Mouse (Mus musculus) neural tube, embryonic 14.5 days (tissue): ENCODE data around the gene Pde11a. TPM values are rescaled to one million over a fixed set of nuclear protein-coding genes. Genes with fewer than 3 reads are reported as not detected.

Experiments used
- ATAC-seq: fragments of 200-750 bp; cut with Nextera tagmentation; 2 replicates; pipeline ENCODE4 v1.8.0; 2017; ENCODE audit warnings: low read depth, mild to moderate bottlenecking, moderate TSS enrichment, moderate library complexity
- H3K27ac ChIP-seq: fragments of 300-500 bp; sonication (generic); 2 replicates; pipeline ENCODE4 v1.5.1; 2014; ENCODE audit warnings: low read depth, mild to moderate bottlenecking, control low read depth, low read length, moderate library complexity, mixed read lengths
- H3K27me3 ChIP-seq: fragments of 300-500 bp; sonication (generic); 2 replicates; pipeline ENCODE4 v1.6.1; 2014; ENCODE audit warnings: low read length; ENCODE audit not compliant: control insufficient read depth, insufficient read depth
- H3K36me3 ChIP-seq: fragments of 300-500 bp; sonication (generic); 2 replicates; pipeline ENCODE4 v1.6.1; 2014; ENCODE audit warnings: low read length, mixed read lengths; ENCODE audit not compliant: control insufficient read depth, insufficient read depth
- H3K4me1 ChIP-seq: fragments of 300-500 bp; sonication (generic); 2 replicates; pipeline ENCODE4 v1.6.1; 2014; ENCODE audit warnings: low read length; ENCODE audit not compliant: control insufficient read depth, insufficient read depth
- H3K4me2 ChIP-seq: fragments of 300-500 bp; sonication (generic); 2 replicates; pipeline ENCODE4 v1.6.1; 2014; ENCODE audit warnings: mild to moderate bottlenecking, low read depth, low read length, control low read depth
- H3K4me3 ChIP-seq: fragments of 300-500 bp; sonication (generic); 2 replicates; pipeline ENCODE4 v1.5.1; 2014; ENCODE audit warnings: low read depth, low read length, control low read depth, mixed read lengths
- H3K9ac ChIP-seq: fragments of 300-500 bp; sonication (generic); replicated peaks from 2 replicates; pipeline ENCODE4 v1.6.1; 2014; ENCODE audit warnings: low read depth, mild to moderate bottlenecking, control low read depth, low read length, mixed read lengths
- H3K9me3 ChIP-seq: fragments of 300-500 bp; sonication (generic); 2 replicates; pipeline ENCODE4 v1.6.1; 2016; ENCODE audit warnings: low read length; ENCODE audit not compliant: control insufficient read depth
- WGBS: fragments of 180-500 bp; shearing (Covaris S2); extraction: QIAGEN DNeasy Blood & Tissue Kit; methylation state at CpG from one replicate; pipeline ENCODE4 v1.1.7; 2014; 5-methylcytosine and 5-hydroxymethylcytosine counted together
- polyA plus RNA-seq: library from polyadenylated mRNA; unstranded; fragments of >200 nt; fragmentation: Nextera tagmentation; extraction: Ambion mirVana; gene quantifications from 2 replicates; pipeline ENCODE4 v1.2.1, GENCODE M21; 2014

Gene Pde11a
- 3.3 and 4.5 TPM in 2 replicates for polyA plus RNA-seq

DNA sequence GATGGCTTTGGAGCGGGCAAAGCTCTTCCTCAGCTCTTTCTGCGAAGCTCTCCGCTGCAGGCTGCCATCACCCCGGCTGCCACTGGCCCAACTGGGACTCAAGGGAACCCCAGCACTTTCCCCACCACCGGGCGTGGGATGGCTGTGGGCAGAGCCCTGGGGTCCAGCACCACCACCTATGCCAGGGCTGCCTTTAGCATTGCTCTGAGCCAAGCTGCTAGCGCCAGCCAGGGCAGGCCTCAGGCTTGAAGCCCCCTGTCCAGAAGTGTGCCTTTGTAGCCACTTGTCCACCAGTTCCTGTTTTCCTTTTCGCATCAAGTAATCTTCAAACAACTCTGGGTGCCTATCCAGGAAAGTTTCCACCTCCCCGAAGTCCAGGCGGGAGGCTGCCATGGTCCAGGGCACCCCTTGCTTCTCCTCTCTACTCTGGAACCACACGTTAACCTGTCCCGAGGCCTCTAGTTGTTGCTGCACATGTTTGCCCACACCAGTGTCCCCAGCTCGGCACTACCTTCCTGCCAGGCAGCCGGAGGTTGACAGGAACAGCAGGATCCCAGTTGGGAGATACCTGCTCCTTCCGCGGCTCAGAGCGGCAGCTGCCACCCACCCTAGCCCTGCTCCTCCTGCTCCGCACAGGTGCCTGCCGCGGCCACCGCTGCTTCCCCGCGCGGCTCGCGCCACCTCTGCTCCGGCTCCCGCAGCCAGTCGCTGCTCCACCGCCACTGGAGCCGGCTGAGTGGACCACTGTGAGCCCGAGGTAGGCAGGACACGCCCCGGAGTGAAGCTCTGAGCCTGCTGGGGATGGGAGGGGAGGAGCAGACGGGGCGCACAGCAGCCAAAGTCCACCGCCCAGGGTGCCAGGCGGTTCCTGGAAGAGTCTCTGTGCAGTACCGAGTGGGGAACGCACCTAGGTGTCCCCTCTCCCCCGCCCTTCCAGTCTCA lies at the start of gene Pde11a:
TSS of gene Pde11a (minus strand) at position 560 of the 942 bp plus-strand sequence.
- Histone ChIP-seq H3K4me1 (peaks cover 5% of the 10 kb centered on the region; the same call in 1 of the 2 replicates), H3K9ac (peak within 1 kb of the TSS; percentile 58), H3K27me3 (0 out of 2 replicates have a peak, but pooled peaks cover 3% of the 10 kb centered on the region), H3K4me2 (peak within 1 kb of the TSS; percentile 86), H3K9me3 (no peaks in the 10 kb centered on the region), H3K36me3 (no peaks in the 10 kb centered on the region), H3K27ac (no peak within 1 kb of the TSS), H3K4me3 (peak within 1 kb of the TSS; percentile 40)
- WGBS = 18% methylated on average over 40 of the region's 41 CpGs
- ATAC-seq = peak; percentile 71

DNA sequence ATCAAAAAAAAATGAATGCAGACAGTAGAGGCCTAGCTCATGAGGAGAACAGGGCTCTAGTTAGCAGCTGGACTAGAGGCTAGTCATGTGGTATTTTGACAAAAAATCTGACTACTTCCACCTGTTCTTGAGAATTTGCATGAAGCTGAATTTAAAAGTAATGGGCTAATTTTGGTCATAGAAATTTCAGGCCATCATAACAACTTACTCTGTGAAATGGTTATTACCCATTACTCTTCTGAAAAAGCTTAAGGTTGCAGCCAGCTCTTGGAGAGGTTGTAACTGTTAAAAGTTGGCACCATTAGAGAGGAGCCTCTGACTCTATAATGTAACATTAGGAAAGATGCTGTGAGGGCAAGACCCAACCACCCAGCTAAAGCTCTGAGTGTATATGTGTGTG lies 48.0 kb upstream of the Pde11a start:
- H3K27me3 ChIP-seq = no peaks in the 10 kb centered on the region

DNA sequence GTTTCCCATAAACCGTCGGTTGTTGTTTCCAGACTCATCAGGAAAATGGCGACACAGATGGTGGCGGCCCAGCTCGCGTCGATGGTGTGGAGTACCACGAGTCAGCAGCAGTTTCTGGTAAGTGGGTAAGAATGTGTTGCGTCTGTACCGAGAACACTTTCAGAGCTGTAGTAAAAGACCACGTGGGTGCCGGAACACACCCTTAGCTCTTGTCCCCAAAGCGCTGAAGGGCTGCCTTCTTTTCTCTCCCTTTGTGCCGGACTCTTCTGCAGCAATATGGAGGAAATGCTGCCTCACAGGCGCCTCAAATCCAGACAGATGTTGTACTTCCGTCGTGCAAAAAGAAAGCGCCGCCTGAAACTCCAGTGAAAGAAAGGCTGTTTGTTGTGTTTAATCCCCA lies 40.1 kb upstream of the Pde11a start:
- no peak overlapping the region for H3K4me2 ChIP-seq
- no peak overlapping the region for H3K4me3 ChIP-seq
- 94% methylated on average over 19 of the region's 19 CpGs for WGBS
- ATAC-seq = no peak
- H3K36me3 ChIP-seq = peaks cover 61% of the 10 kb centered on the region
- no peaks in the 10 kb centered on the region for H3K4me1 ChIP-seq
- H3K9me3 ChIP-seq = no peaks in the 10 kb centered on the region
- no peaks in the 10 kb centered on the region for H3K27me3 ChIP-seq
- H3K27ac ChIP-seq = no peak overlapping the region
- no peak overlapping the region for H3K9ac ChIP-seq

More for the DNA sequence above, 48.0 kb upstream of the Pde11a start:
- Histone ChIP-seq H3K4me2 (no peak overlapping the region), H3K4me3 (no peak overlapping the region), H3K9me3 (no peaks in the 10 kb centered on the region), H3K4me1 (no peaks in the 10 kb centered on the region), H3K36me3 (peaks cover 19% of the 10 kb centered on the region; the same call in 1 of the 2 replicates), H3K27ac (no peak overlapping the region), H3K9ac (no peak overlapping the region)
- ATAC-seq = no peak

DNA sequence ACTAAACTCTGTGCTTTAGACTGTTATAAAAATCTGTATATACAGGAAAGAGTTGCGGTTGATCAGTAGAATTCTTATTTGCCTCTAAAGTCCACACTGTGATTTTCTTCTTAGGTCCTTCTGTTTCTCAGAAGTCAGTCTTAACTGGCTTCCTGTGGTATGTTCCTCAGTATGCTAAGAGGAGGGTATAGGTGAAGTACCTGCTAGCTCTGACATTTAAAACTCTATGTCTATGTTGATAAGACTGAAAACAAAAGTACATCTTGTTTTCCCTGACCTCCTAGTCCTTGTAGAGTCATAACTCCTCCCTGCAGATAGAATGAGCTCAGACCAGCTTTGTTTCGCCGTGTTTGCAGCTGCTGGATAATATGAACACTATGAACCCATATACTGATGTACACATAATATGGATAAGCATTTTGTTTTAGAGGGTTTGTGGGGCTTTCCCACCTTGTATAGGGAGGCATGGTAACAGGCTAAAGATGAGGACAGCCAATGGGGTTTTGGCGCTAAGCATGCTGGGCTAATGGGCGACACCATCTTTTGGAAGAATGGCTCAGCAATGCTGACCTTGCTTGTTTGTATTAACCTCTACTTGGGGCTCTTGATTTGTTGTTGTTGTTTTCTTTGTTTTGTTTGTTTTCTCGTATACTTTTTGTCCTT lies 36.1 kb upstream of the Pde11a start:
- no peaks in the 10 kb centered on the region for H3K27me3 ChIP-seq

DNA sequence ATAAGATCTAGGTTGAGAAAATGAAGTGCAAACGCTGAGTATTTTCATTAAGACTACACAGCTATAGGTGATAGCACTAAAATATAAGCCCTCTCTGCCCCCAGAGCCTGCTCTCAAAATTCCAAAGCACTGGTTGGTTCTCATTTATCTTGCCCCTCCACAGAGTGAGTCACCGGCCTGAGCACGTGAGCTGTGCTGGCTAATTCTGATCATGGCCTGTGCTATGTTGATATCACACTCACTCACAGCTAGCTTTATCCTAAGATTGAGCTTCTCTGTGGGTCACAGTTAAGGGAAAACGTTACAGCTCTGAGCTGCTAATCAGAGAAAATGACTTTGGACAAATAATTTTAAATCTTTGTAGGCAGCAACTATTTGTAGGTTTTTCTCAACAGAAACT lies 33.7 kb upstream of the Pde11a start:
- Histone ChIP-seq H3K4me3 (no peak overlapping the region), H3K27ac (no peak overlapping the region), H3K36me3 (peaks cover 23% of the 10 kb centered on the region), H3K9ac (no peak overlapping the region), H3K9me3 (no peaks in the 10 kb centered on the region), H3K4me1 (peaks cover 6% of the 10 kb centered on the region), H3K27me3 (no peaks in the 10 kb centered on the region), H3K4me2 (no peak overlapping the region)
- no peak for ATAC-seq
- 93% methylated on average over 4 of the region's 4 CpGs for WGBS

More for the DNA sequence above, 36.1 kb upstream of the Pde11a start:
- no peak overlapping the region for H3K4me2 ChIP-seq
- H3K9me3 ChIP-seq = no peaks in the 10 kb centered on the region
- ATAC-seq = no peak
- H3K27ac ChIP-seq = no peak overlapping the region
- peaks cover 40% of the 10 kb centered on the region for H3K36me3 ChIP-seq
- H3K4me1 ChIP-seq = peaks cover 6% of the 10 kb centered on the region
- no peak overlapping the region for H3K4me3 ChIP-seq
- 97% methylated on average over 6 of the region's 6 CpGs for WGBS
- no peak overlapping the region for H3K9ac ChIP-seq

DNA sequence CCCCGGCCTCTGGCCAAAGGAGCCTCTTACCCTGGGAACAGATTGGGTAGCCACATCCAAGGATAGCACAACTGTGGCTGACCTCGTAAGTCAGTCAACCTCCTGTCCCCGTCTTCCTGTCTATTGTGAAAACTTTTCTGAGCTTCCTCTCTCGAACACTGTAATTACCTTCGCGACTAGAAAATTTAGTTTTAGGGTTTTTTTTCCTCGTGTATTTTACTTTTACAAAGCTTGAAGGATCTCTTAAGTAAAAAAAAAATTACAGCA lies 32.0 kb upstream of the Pde11a start:
- Histone ChIP-seq H3K4me3 (peak overlapping the region; percentile 60), H3K27me3 (no peaks in the 10 kb centered on the region), H3K4me1 (peaks cover 6% of the 10 kb centered on the region), H3K9ac (peak overlapping the region; percentile 88), H3K27ac (no peak overlapping the region), H3K4me2 (peak overlapping the region; percentile 84), H3K36me3 (peaks cover 20% of the 10 kb centered on the region), H3K9me3 (no peaks in the 10 kb centered on the region)
- ATAC-seq = no peak; the same call in 1 of the 2 replicates
- WGBS = 3% methylated on average over 7 of the region's 7 CpGs

DNA sequence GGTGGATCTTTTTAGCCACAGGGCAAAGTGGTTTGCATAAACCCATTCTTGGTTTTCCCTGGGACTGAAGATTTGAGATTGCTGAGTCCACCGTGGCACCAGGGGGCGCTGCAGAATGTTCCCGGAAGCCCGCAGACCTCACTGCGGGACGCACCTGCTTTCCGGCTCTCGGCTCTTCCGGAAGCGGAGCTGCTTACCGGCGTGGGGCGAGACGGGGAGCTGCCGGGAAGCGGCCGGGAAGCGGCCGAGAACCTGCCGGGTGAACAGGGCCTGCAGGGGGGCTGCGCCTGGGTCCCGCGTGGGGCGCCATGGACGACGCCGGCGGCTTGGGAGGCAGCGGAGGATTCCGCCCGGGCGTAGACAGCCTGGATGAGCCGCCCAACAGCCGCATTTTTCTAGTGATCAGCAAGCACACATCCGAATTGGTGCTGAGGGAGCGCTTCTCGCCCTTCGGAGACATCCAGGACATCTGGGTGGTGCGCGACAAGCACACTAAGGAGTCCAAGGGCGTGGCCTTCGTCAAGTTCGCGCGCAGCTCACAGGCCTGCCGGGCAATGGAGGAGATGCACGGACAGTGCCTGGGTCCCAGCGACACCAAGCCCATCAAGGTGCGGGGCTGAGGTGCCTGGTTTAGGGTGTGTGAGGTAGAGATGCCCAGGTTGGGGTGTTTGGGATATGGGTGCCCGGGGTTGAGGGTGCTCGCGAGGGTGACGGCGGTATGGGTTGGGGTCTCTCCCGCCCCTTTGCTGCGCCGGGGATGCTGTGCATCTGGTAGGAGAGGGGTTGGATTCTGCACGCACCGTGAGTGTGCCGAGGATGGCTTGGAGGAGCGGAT lies 31.5 kb upstream of the Pde11a start, which contains the start of gene Rbm45:
TSS of gene Rbm45 (plus strand) at position 164 of the 835 bp plus-strand sequence.
- WGBS = under 1% methylated on average over 59 of the region's 61 CpGs

DNA sequence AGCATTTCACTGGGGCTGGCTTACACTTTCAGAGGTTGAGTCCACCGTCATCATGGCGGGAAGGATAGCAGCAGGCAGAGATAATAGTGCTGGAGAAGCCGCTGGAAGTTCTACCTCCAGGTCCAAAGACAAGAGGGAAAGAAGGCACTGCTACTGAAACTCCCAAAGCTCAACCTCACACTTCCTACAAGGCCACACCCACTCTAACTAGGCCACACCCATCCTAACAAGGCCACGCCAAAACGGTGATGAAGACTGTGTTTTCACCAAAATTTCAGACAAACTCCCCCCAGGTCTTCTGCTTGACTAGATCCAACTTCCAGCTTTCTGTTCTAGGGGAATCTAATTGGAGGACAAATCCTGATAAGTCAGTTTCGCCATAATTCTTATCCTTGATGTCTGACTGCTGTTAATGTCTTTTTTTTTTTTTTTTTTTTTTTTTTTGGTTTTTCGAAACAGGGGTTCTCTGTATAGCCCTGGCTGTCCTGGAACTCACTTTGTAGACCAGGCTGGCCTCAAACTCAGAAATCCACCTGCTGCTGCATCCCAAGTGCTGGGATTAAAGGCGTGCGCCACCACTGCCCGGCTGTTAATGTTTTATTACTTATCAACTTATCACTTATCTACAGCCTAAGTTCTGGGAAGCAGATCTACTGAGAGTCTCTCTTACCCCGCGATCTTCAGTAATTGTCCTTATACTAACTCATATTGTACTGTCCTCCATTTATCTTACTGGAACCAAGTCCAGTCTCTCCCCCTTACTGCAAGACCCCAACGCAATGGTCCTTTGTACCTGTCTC lies 30.5 kb upstream of the Pde11a start:
- peaks cover 11% of the 10 kb centered on the region; the same call in 1 of the 2 replicates for H3K36me3 ChIP-seq
- no peak overlapping the region for H3K9ac ChIP-seq
- no peak overlapping the region for H3K27ac ChIP-seq
- WGBS = 82% methylated on average over 13 of the region's 13 CpGs
- H3K27me3 ChIP-seq = no peaks in the 10 kb centered on the region
- no peaks in the 10 kb centered on the region for H3K9me3 ChIP-seq
- H3K4me2 ChIP-seq = no peak overlapping the region
- H3K4me3 ChIP-seq = 0 out of 2 replicates have a peak overlapping the region, but pooled peaks have one; percentile 60
- ATAC-seq = 0 out of 2 replicates have a peak, but pooled peaks have one; percentile 7
- H3K4me1 ChIP-seq = peaks cover 6% of the 10 kb centered on the region

More for the DNA sequence above, 31.5 kb upstream of the Pde11a start, which contains the start of gene Rbm45:
- no peaks in the 10 kb centered on the region for H3K27me3 ChIP-seq
- ATAC-seq = peak; percentile 94
- peak within 1 kb of the TSS; percentile 84 for H3K4me2 ChIP-seq
- peak within 1 kb of the TSS; percentile 60 for H3K4me3 ChIP-seq
- peaks cover 20% of the 10 kb centered on the region for H3K36me3 ChIP-seq
- no peaks in the 10 kb centered on the region for H3K9me3 ChIP-seq
- H3K27ac ChIP-seq = peak within 1 kb of the TSS; percentile 71
- H3K4me1 ChIP-seq = peaks cover 6% of the 10 kb centered on the region
- H3K9ac ChIP-seq = peak within 1 kb of the TSS; percentile 88
